ENCODE assay signal across 8 mouse cellular contexts in the genomic region with DNA sequence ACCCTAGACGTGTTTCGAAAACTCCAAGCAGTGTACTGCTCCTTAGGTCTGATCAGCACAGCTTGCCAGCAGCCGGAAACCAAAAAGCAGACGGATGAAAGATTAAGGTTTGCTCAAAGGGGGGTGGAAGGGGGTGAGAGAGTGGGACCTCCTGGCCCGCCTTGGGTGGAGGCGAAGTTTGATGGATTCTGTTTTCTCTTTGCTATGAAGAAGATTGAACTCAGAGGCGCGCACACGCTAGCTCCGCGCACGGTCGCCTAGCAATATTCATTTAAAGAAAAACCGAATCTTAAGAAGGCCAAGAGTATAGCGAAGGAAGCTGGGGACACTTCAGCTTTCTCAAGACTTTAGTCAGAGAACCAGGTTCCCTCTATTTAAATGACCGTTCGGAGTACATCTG. TPM values are rescaled to one million over a fixed set of nuclear protein-coding genes. Genes with fewer than 3 reads are reported as not detected.
DNase-seq lines count a peak whose midpoint lies in the region; ATAC-seq and TF ChIP-seq lines count a peak whose summit lies in the region.

A gene (plus strand): TSS at position 35 of the 400 bp plus-strand sequence.

- peaks cover 5% of the 10 kb centered on the region; the same call in 1 of the 2 replicates for H3K4me1 ChIP-seq in intestine, embryonic 15.5 days (replicated peaks)
- peaks cover 5% of the 10 kb centered on the region for H3K4me1 ChIP-seq in limb, embryonic 11.5 days (ENCODE audit: control insufficient read depth, insufficient read depth, low read length)
- peaks cover 3% of the 10 kb centered on the region for H3K4me1 ChIP-seq in midbrain, embryonic 11.5 days (ENCODE audit: control insufficient read depth, insufficient read depth, low read length)
- H3K4me1 ChIP-seq in stomach, embryonic 15.5 days: peaks cover 7% of the 10 kb centered on the region

- H3ac ChIP-seq in C2C12 (ENCODE audit: control insufficient read depth, insufficient read length, low read depth): peak within 1 kb of the TSS; percentile 66

- peaks cover 5% of the 10 kb centered on the region for H3K36me3 ChIP-seq in C2C12 (ENCODE audit: control insufficient read depth, insufficient read depth)
- peaks cover 4% of the 10 kb centered on the region; the same call in 1 of the 2 replicates for H3K36me3 ChIP-seq in intestine, embryonic 15.5 days
- H3K36me3 ChIP-seq in limb, embryonic 11.5 days (ENCODE audit: control insufficient read depth, insufficient read depth, low read length): peaks cover 2% of the 10 kb centered on the region; the same call in 1 of the 2 replicates
- H3K36me3 ChIP-seq in midbrain, embryonic 11.5 days (ENCODE audit: control insufficient read depth, insufficient read depth, low read length): no peaks in the 10 kb centered on the region
- H3K36me3 ChIP-seq in stomach, embryonic 15.5 days: 0 out of 2 replicates have a peak, but pooled peaks cover 4% of the 10 kb centered on the region

- ATAC-seq in intestine, embryonic 15.5 days: peak; percentile 74
- peak; percentile 55 for ATAC-seq in limb, embryonic 11.5 days (ENCODE audit: insufficient number of reproducible peaks, low FRiP score, low TSS enrichment, low read depth)
- peak; percentile 75 for ATAC-seq in midbrain, embryonic 11.5 days (ENCODE audit: low FRiP score)
- ATAC-seq in stomach, embryonic 15.5 days (ENCODE audit: insufficient read depth, low FRiP score, low read depth): peak; percentile 65

- H3K79me3 ChIP-seq in C2C12 (ENCODE audit: low read depth): peaks cover 20% of the 10 kb centered on the region

- H3K4me3 ChIP-seq in C2C12 (ENCODE audit: insufficient read depth, poor library complexity, severe bottlenecking): peak within 1 kb of the TSS; percentile 81
- peak within 1 kb of the TSS; percentile 74 for H3K4me3 ChIP-seq in intestine, embryonic 15.5 days (replicated peaks)
- peak within 1 kb of the TSS; percentile 79 for H3K4me3 ChIP-seq in limb, embryonic 11.5 days (ENCODE audit: low read depth, low read length)
- H3K4me3 ChIP-seq in midbrain, embryonic 11.5 days (ENCODE audit: low read depth, low read length): peak within 1 kb of the TSS; percentile 77
- peak within 1 kb of the TSS; percentile 86 for H3K4me3 ChIP-seq in stomach, embryonic 15.5 days (replicated peaks)

- H3K79me2 ChIP-seq in C2C12 (ENCODE audit: control insufficient read depth, insufficient read depth): peaks cover 35% of the 10 kb centered on the region

- TF ChIP-seq CTCF in C2C12 (IDR thresholded peaks at IDR 0.05; ENCODE audit: control insufficient read depth, insufficient read depth, insufficient read length): no peak

- peak within 1 kb of the TSS; percentile 68 for H3K9ac ChIP-seq in intestine, embryonic 15.5 days
- peak within 1 kb of the TSS; percentile 85 for H3K9ac ChIP-seq in limb, embryonic 11.5 days (ENCODE audit: low read length)
- peak within 1 kb of the TSS; percentile 87 for H3K9ac ChIP-seq in midbrain, embryonic 11.5 days (ENCODE audit: low read length)
- H3K9ac ChIP-seq in stomach, embryonic 15.5 days: peak within 1 kb of the TSS; percentile 51

- H3K9me3 ChIP-seq in intestine, embryonic 15.5 days: no peaks in the 10 kb centered on the region
- no peaks in the 10 kb centered on the region for H3K9me3 ChIP-seq in limb, embryonic 11.5 days (ENCODE audit: control insufficient read depth, low read length)
- no peaks in the 10 kb centered on the region for H3K9me3 ChIP-seq in midbrain, embryonic 11.5 days (ENCODE audit: control insufficient read depth, low read length)
- H3K9me3 ChIP-seq in stomach, embryonic 15.5 days: no peaks in the 10 kb centered on the region

- 1% methylated on average over 17 of the region's 17 CpGs for WGBS in intestine, embryonic 15.5 days
- 6% methylated on average over 17 of the region's 17 CpGs for WGBS in limb, embryonic 11.5 days
- 2% methylated on average over 17 of the region's 17 CpGs for WGBS in midbrain, embryonic 11.5 days
- WGBS in stomach, embryonic 15.5 days: under 1% methylated on average over 17 of the region's 17 CpGs

- H3K4me2 ChIP-seq in intestine, embryonic 15.5 days (replicated peaks): peak within 1 kb of the TSS; percentile 74
- peak within 1 kb of the TSS; percentile 77 for H3K4me2 ChIP-seq in limb, embryonic 11.5 days (ENCODE audit: low read depth, severe bottlenecking)
- peak within 1 kb of the TSS; percentile 78 for H3K4me2 ChIP-seq in midbrain, embryonic 11.5 days
- peak within 1 kb of the TSS; percentile 64 for H3K4me2 ChIP-seq in stomach, embryonic 15.5 days

- peak within 1 kb of the TSS; percentile 83 for H3K27ac ChIP-seq in intestine, embryonic 15.5 days
- peak within 1 kb of the TSS; percentile 69; the same call in 1 of the 2 replicates for H3K27ac ChIP-seq in limb, embryonic 11.5 days (replicated peaks; ENCODE audit: low read depth, low read length)
- no peak within 1 kb of the TSS for H3K27ac ChIP-seq in midbrain, embryonic 11.5 days (ENCODE audit: low read depth, low read length)
- H3K27ac ChIP-seq in stomach, embryonic 15.5 days: peak within 1 kb of the TSS; percentile 90

- H3K27me3 ChIP-seq in C2C12 (ENCODE audit: control insufficient read depth, insufficient read depth, insufficient read length): no peaks in the 10 kb centered on the region
- no peaks in the 10 kb centered on the region for H3K27me3 ChIP-seq in intestine, embryonic 15.5 days (replicated peaks)
- H3K27me3 ChIP-seq in limb, embryonic 11.5 days (ENCODE audit: control insufficient read depth, insufficient read depth, low read length): no peaks in the 10 kb centered on the region
- no peaks in the 10 kb centered on the region for H3K27me3 ChIP-seq in midbrain, embryonic 11.5 days (ENCODE audit: control insufficient read depth, insufficient read depth, low read length)
- no peaks in the 10 kb centered on the region for H3K27me3 ChIP-seq in stomach, embryonic 15.5 days (replicated peaks)

- peak; percentile 58 for DNase-seq in adrenal gland, adult 2 months
- peak; percentile 23 for DNase-seq in embryo, embryonic 11.5 days (ENCODE audit: low read depth, low spot score)
- DNase-seq in gastrocnemius, postnatal 4 days (ENCODE audit: low spot score in 2 of 2): peak in 1 of 2 experiments; percentile 20
- peak; percentile 55 for DNase-seq in limb, embryonic 11.5 days (ENCODE audit: low spot score)
- DNase-seq in midbrain, embryonic 11.5 days (ENCODE audit: low spot score, missing footprints): peak; percentile 96

TF ChIP-seq in C2C12, 6 proteins besides CTCF, POLR2A, EP300 and RAD21:
- TF ChIP-seq FOSL1 (IDR thresholded peaks at IDR 0.05; ENCODE audit: insufficient read depth, low read length, poor library complexity, severe bottlenecking) (no peak), MYOD1 (IDR thresholded peaks at IDR 0.05; ENCODE audit: control insufficient read depth, insufficient read length, low read depth) (no peak), CEBPB (IDR thresholded peaks at IDR 0.05; ENCODE audit: low read depth) (no peak), MAX (IDR thresholded peaks at IDR 0.05) (no peak)

RNA-seq across cellular contexts. Expression of the gene that starts here (rescaled TPM):
- polyA plus RNA-seq in C2C12 (2012; fragmentation: generic; extraction: Trizol): 5.7 TPM
- total RNA-seq in adrenal gland, adult 2 months (2021): 10 to 100 TPM; 18.2 to 24.5 TPM
- 1.8 and 2.6 TPM in 2 replicates for polyA plus RNA-seq in adrenal gland, adult 2 months (2012; rRNA removed)
- 10 to 100 TPM; 18.7 to 20.9 TPM for total RNA-seq in gastrocnemius, postnatal 4 days (2021)
- polyA plus RNA-seq in intestine, embryonic 15.5 days (2015; fragmentation: Nextera tagmentation; extraction: Ambion mirVana): 27.5 and 28.9 TPM in 2 replicates
- polyA plus RNA-seq in limb, embryonic 11.5 days (2014; fragmentation: Nextera tagmentation; extraction: Ambion mirVana): 24.9 and 25.2 TPM in 2 replicates
- polyA plus RNA-seq in midbrain, embryonic 11.5 days (2014; fragmentation: Nextera tagmentation; extraction: Ambion mirVana): 22.4 and 26.3 TPM in 2 replicates
- polyA plus RNA-seq in stomach, embryonic 15.5 days (2015; fragmentation: Nextera tagmentation; extraction: Ambion mirVana): 21.4 and 24.1 TPM in 2 replicates
